Mouse (Mus musculus): ENCODE measurements at regions not wholly inside any gene's neighbourhood (a gene's known extent, or its start where the extent isn't known, plus 50 kb on each side); places are given as distances from the start of the nearest gene placed in this dataset.
"Not testable (repeated sequence)": the region's sequence is repeated elsewhere in the genome, so short reads cannot be mapped to it uniquely, and the experiment has no call there.

- H3K9me3 ChIP-seq (ENCODE audit: low read length), result no peaks in the 10 kb centered on the region
- DNase-seq (no peak), ATAC-seq (no peak)
- no peaks in the 10 kb centered on the region for H3K27me3 ChIP-seq (ENCODE audit: insufficient read depth, low read length)
- H3K4me2 ChIP-seq (ENCODE audit: low read depth, low read length), result no peak overlapping the region
- H3K9ac ChIP-seq (replicated peaks), result no peak overlapping the region
- no peak overlapping the region for H3K4me3 ChIP-seq (ENCODE audit: low read depth, low read length)
- H3K36me3 ChIP-seq (replicated peaks; ENCODE audit: insufficient read depth, low read length), result no peaks in the 10 kb centered on the region
- WGBS (ENCODE audit: insufficient replicate concordance), result 76% methylated on average over 10 of the region's 10 CpGs
- no peak overlapping the region for H3K27ac ChIP-seq (ENCODE audit: low read depth)
- H3K4me1 ChIP-seq (ENCODE audit: insufficient read depth), result no peaks in the 10 kb centered on the region
- TF ChIP-seq CTCF (IDR thresholded peaks at IDR 0.05; ENCODE audit: low read depth) (no peak), EP300 (IDR thresholded peaks at IDR 0.05; ENCODE audit: low read depth) (no peak)
Observed at GRCm38 (mm10) chr9:41429711-41430390, 268.4 kb upstream of the Ubash3b start.

DNA sequence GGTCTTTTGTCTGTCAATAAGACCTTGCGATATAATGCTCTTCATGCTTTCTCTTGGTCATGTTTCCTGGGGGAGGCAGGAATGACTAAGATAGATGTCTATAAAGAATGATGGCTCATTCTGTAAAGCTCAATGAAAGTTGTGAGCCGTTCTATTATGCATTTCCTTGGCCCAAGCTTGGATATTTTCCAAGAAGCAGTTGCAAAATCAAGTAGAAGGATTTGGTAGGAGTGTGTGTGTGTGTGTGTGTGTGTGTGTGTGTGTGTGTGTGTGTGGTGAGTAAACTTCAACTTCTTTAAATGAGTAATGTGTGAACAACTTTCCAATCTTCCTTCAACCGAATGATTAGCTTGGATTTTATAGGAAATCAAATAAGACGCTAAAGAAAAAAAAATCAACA, 267.7 kb upstream of the Ubash3b start:
- ATAC-seq (no peak), DNase-seq (no peak)
- no peak overlapping the region for H3K4me2 ChIP-seq (ENCODE audit: low read depth, low read length)
- no peak overlapping the region for H3K9ac ChIP-seq (replicated peaks)
- 84% methylated on average over 4 of the region's 4 CpGs for WGBS (ENCODE audit: insufficient replicate concordance)
- H3K4me3 ChIP-seq (ENCODE audit: low read depth, low read length), result no peak overlapping the region
- H3K27me3 ChIP-seq (ENCODE audit: insufficient read depth, low read length), result no peaks in the 10 kb centered on the region
- no peak for TF ChIP-seq CTCF (IDR thresholded peaks at IDR 0.05; ENCODE audit: low read depth)
- TF ChIP-seq EP300 (IDR thresholded peaks at IDR 0.05; ENCODE audit: low read depth), result no peak
- H3K9me3 ChIP-seq (ENCODE audit: low read length), result no peaks in the 10 kb centered on the region
- H3K4me1 ChIP-seq (ENCODE audit: insufficient read depth), result no peaks in the 10 kb centered on the region
- no peak overlapping the region for H3K27ac ChIP-seq (ENCODE audit: low read depth)
- no peaks in the 10 kb centered on the region for H3K36me3 ChIP-seq (replicated peaks; ENCODE audit: insufficient read depth, low read length)

- no peaks in the 10 kb centered on the region for H3K36me3 ChIP-seq (replicated peaks; ENCODE audit: insufficient read depth, low read length)
- H3K9ac ChIP-seq (replicated peaks), result no peak overlapping the region
- no peak overlapping the region for H3K4me2 ChIP-seq (ENCODE audit: low read depth, low read length)
- ATAC-seq (no peak), DNase-seq (no peak)
- no peak overlapping the region for H3K4me3 ChIP-seq (ENCODE audit: low read depth, low read length)
- H3K27ac ChIP-seq (ENCODE audit: low read depth), result no peak overlapping the region
- 67% methylated on average over 7 of the region's 7 CpGs for WGBS (ENCODE audit: insufficient replicate concordance)
- H3K9me3 ChIP-seq (ENCODE audit: low read length), result no peaks in the 10 kb centered on the region
- TF ChIP-seq EP300 (IDR thresholded peaks at IDR 0.05; ENCODE audit: low read depth) (no peak), CTCF (IDR thresholded peaks at IDR 0.05; ENCODE audit: low read depth) (no peak)
- no peaks in the 10 kb centered on the region for H3K27me3 ChIP-seq (ENCODE audit: insufficient read depth, low read length)
- H3K4me1 ChIP-seq (ENCODE audit: insufficient read depth), result no peaks in the 10 kb centered on the region
Observed at GRCm38 (mm10) chr9:41426698-41427097, 265.2 kb upstream of the Ubash3b start.

GRCm38 (mm10) chr9:41425225-41425624, 263.7 kb upstream of the Ubash3b start:
- H3K36me3 ChIP-seq (replicated peaks; ENCODE audit: insufficient read depth, low read length), result no peaks in the 10 kb centered on the region
- no peak overlapping the region for H3K27ac ChIP-seq (ENCODE audit: low read depth)
- no peaks in the 10 kb centered on the region for H3K4me1 ChIP-seq (ENCODE audit: insufficient read depth)
- H3K27me3 ChIP-seq (ENCODE audit: insufficient read depth, low read length), result no peaks in the 10 kb centered on the region
- H3K4me3 ChIP-seq (ENCODE audit: low read depth, low read length), result no peak overlapping the region
- TF ChIP-seq CTCF (IDR thresholded peaks at IDR 0.05; ENCODE audit: low read depth) (no peak), EP300 (IDR thresholded peaks at IDR 0.05; ENCODE audit: low read depth) (no peak)
- WGBS (ENCODE audit: insufficient replicate concordance), result 88% methylated on average over 6 of the region's 6 CpGs
- H3K4me2 ChIP-seq (ENCODE audit: low read depth, low read length), result no peak overlapping the region
- ATAC-seq (no peak), DNase-seq (no peak)
- H3K9ac ChIP-seq (replicated peaks), result no peak overlapping the region
- H3K9me3 ChIP-seq (ENCODE audit: low read length), result no peaks in the 10 kb centered on the region

- H3K9ac ChIP-seq (replicated peaks), result no peak overlapping the region
- no peak for ATAC-seq
- no peak for DNase-seq
- no peak overlapping the region for H3K27ac ChIP-seq (ENCODE audit: low read depth)
- 63% methylated on average over 3 of the region's 3 CpGs for WGBS (ENCODE audit: insufficient replicate concordance)
- no peaks in the 10 kb centered on the region for H3K27me3 ChIP-seq (ENCODE audit: insufficient read depth, low read length)
- no peaks in the 10 kb centered on the region for H3K4me1 ChIP-seq (ENCODE audit: insufficient read depth)
- H3K36me3 ChIP-seq (replicated peaks; ENCODE audit: insufficient read depth, low read length), result no peaks in the 10 kb centered on the region
- no peak overlapping the region for H3K4me2 ChIP-seq (ENCODE audit: low read depth, low read length)
- H3K9me3 ChIP-seq (ENCODE audit: low read length), result no peaks in the 10 kb centered on the region
- TF ChIP-seq CTCF (IDR thresholded peaks at IDR 0.05; ENCODE audit: low read depth) (no peak), EP300 (IDR thresholded peaks at IDR 0.05; ENCODE audit: low read depth) (no peak)
- H3K4me3 ChIP-seq (ENCODE audit: low read depth, low read length), result no peak overlapping the region
Observed at GRCm38 (mm10) chr9:41413791-41414190, 252.3 kb upstream of the Ubash3b start.

GRCm38 (mm10) chr9:41413091-41413490, 251.6 kb upstream of the Ubash3b start:
- H3K9ac ChIP-seq (replicated peaks); H3K36me3 ChIP-seq (replicated peaks; ENCODE audit: insufficient read depth, low read length); H3K4me2 ChIP-seq (ENCODE audit: low read depth, low read length); H3K27me3 ChIP-seq (ENCODE audit: insufficient read depth, low read length); H3K9me3 ChIP-seq (ENCODE audit: low read length); H3K4me3 ChIP-seq (ENCODE audit: low read depth, low read length); H3K4me1 ChIP-seq (ENCODE audit: insufficient read depth); DNase-seq; ATAC-seq; H3K27ac ChIP-seq (ENCODE audit: low read depth): not testable (repeated sequence)
